Mouse (Mus musculus) intestine, embryonic 14.5 days (tissue): Measurements from ENCODE around the gene Dap. TPM values are rescaled to one million over a fixed set of nuclear protein-coding genes. Genes with fewer than 3 reads are reported as not detected.

Experiments
- ATAC-seq: fragments of 200-750 bp; cut with Nextera tagmentation; replicated peaks from 2 replicates; pipeline ENCODE4 v1.8.0; 2017; ENCODE audit warnings: low read depth, moderate number of reproducible peaks, moderate TSS enrichment, moderate library complexity; ENCODE audit not compliant: low FRiP score, low TSS enrichment
- DNase-seq: peaks from one replicate; pipeline ENCODE4 v3.0.0-alpha.2; 2018; ENCODE audit warnings: low spot score
- H3K27ac ChIP-seq: fragments of 300-500 bp; sonication (generic); 2 replicates; pipeline ENCODE4 v1.5.1; 2014; ENCODE audit warnings: low read depth, mild to moderate bottlenecking, control low read depth
- H3K27me3 ChIP-seq: fragments of 300-500 bp; sonication (generic); replicated peaks from 2 replicates; pipeline ENCODE4 v1.6.1; 2014; ENCODE audit warnings: low read length, control low read depth; ENCODE audit not compliant: control insufficient read depth, insufficient read depth
- H3K36me3 ChIP-seq: fragments of 300-500 bp; sonication (generic); 2 replicates; pipeline ENCODE4 v1.6.1; 2014; ENCODE audit warnings: low read length, control low read depth; ENCODE audit not compliant: control insufficient read depth, insufficient read depth
- H3K4me1 ChIP-seq: fragments of 300-500 bp; sonication (generic); replicated peaks from 2 replicates; pipeline ENCODE4 v1.6.1; 2014; ENCODE audit warnings: low read length, control low read depth, mixed read lengths; ENCODE audit not compliant: control insufficient read depth, insufficient read depth
- H3K4me2 ChIP-seq: fragments of 300-500 bp; sonication (generic); 2 replicates; pipeline ENCODE4 v1.6.1; 2014; ENCODE audit warnings: low read length
- H3K4me3 ChIP-seq: fragments of 300-500 bp; sonication (generic); 2 replicates; pipeline ENCODE4 v1.5.1; 2014; ENCODE audit warnings: low read depth, low read length, control low read depth, mixed read lengths
- H3K9ac ChIP-seq: fragments of 300-500 bp; sonication (generic); 2 replicates; pipeline ENCODE4 v1.6.1; 2014; ENCODE audit warnings: mild to moderate bottlenecking, low read length
- H3K9me3 ChIP-seq: fragments of 300-500 bp; sonication (generic); 2 replicates; pipeline ENCODE4 v1.6.1; 2016; ENCODE audit warnings: low read length, control low read depth; ENCODE audit not compliant: control insufficient read depth
- WGBS: fragments of 180-500 bp; shearing (Covaris S2); extraction: QIAGEN DNeasy Blood & Tissue Kit; methylation state at CpG from one replicate; pipeline ENCODE4 v1.1.7; 2014; 5-methylcytosine and 5-hydroxymethylcytosine counted together
- polyA plus RNA-seq: library from polyadenylated mRNA; unstranded; fragments of >200 nt; fragmentation: Nextera tagmentation; extraction: Ambion mirVana; gene quantifications from 2 replicates; pipeline ENCODE4 v1.2.1, GENCODE M21; 2014

The Dap gene
- polyA plus RNA-seq, 1 experiment from 2014 or later, result 96.5 TPM

DNA sequence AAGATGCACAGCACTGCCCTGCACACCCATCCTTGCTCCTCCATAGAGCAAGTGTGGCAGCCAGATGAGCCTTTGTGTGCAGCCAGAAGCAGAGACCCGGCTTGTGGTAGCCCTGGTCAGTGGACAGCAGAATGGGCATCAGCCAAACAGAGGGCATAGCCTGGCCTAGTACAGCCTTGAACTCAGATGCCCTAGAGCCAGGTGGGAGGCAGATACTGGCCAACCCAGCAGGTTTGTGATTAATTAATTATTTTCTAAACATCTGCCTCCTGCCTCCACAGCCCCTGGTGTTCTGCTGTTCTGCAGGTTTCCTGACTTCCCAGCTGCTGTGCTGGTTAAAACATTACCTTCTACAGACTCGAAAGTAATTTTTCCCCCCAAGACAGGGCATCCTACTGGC lies 55.0 kb downstream of the Dap start:
- H3K4me2 ChIP-seq, result no peak overlapping the region
- H3K27ac ChIP-seq, result no peak overlapping the region
- no peaks in the 10 kb centered on the region for H3K27me3 ChIP-seq
- no peak for ATAC-seq
- H3K9me3 ChIP-seq, result no peaks in the 10 kb centered on the region
- H3K36me3 ChIP-seq, result peaks cover 10% of the 10 kb centered on the region
- H3K4me3 ChIP-seq, result no peak overlapping the region
- DNase-seq, result no peak
- 61% methylated on average over 2 of the region's 2 CpGs for WGBS
- H3K4me1 ChIP-seq, result 0 out of 2 replicates have a peak, but pooled peaks cover 5% of the 10 kb centered on the region
- H3K9ac ChIP-seq, result no peak overlapping the region

DNA sequence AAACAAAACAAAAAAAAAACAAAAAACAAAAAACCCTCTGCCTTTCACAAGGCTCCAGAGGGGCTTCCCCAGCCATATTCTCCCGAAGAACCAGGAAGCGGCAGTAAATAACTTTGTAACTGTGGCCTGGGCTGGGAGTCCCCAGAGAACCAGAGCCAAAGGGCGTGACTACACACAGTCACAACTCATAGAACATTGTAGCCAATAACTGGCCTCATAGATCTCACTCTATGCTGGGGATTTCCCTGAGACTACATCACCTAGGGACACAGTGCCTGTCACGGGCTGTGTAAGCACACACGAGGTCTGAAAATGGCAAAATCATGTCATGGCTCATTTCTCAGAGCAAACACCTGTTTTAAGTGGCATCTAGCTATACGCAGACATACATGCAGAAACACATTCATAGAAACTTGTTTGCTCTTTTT lies 55.5 kb downstream of the Dap start:
- no peak overlapping the region for H3K4me3 ChIP-seq
- no peak for ATAC-seq
- H3K36me3 ChIP-seq, result peaks cover 6% of the 10 kb centered on the region
- no peaks in the 10 kb centered on the region for H3K27me3 ChIP-seq
- DNase-seq, result no peak
- H3K9ac ChIP-seq, result no peak overlapping the region
- H3K4me2 ChIP-seq, result no peak overlapping the region
- 0 out of 2 replicates have a peak, but pooled peaks cover 5% of the 10 kb centered on the region for H3K4me1 ChIP-seq
- WGBS, result 55% methylated on average over 6 of the region's 6 CpGs
- no peaks in the 10 kb centered on the region for H3K9me3 ChIP-seq
- H3K27ac ChIP-seq, result no peak overlapping the region

DNA sequence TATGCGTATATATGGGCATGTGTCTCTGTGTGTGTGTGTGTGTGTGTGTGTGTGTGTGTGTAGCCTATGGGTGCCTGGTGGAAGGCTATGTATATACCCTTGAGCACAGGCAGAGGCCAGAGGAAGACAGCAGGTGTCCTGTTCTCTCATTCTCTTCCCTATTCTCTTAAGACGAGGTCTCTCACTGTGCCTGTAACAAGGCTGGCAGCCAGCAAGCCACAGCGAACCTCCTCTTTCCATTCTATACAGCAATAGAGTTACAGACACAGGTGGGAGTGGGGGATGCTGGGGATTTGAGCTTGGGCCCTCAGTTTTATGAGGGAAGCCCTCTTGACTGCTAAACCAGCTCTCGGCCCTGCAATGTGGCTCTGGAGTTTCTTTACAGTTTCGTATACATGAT lies 55.9 kb downstream of the Dap start:
- 76% methylated on average over 5 of the region's 5 CpGs for WGBS
- H3K36me3 ChIP-seq, result 0 out of 2 replicates have a peak, but pooled peaks cover 1% of the 10 kb centered on the region
- no peaks in the 10 kb centered on the region for H3K9me3 ChIP-seq
- DNase-seq, result no peak
- 0 out of 2 replicates have a peak, but pooled peaks cover 5% of the 10 kb centered on the region for H3K4me1 ChIP-seq
- H3K9ac ChIP-seq, result no peak overlapping the region
- H3K4me2 ChIP-seq, result no peak overlapping the region
- H3K27ac ChIP-seq, result no peak overlapping the region
- H3K27me3 ChIP-seq, result no peaks in the 10 kb centered on the region
- no peak overlapping the region for H3K4me3 ChIP-seq
- no peak for ATAC-seq

DNA sequence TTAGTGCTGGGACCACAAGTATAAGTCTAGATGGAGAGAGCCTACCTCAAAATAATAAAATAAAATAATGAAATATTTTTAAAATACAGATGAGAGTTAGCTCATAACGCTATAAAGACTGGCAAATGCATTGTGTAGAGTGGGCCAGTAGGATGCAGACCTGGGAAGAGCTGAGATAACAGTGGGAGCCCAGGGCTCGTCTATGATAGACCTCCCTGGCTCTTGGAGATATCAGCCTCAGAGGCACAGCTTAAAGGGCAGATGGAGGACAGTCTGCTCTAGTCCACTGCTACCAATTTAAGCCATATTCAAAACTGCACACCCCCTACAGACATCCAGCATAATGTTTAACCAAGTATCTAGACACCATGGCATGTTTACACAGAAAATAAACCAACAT lies 56.6 kb downstream of the Dap start:
- no peak overlapping the region for H3K27ac ChIP-seq
- H3K9me3 ChIP-seq, result no peaks in the 10 kb centered on the region
- no peak overlapping the region for H3K4me3 ChIP-seq
- H3K27me3 ChIP-seq, result no peaks in the 10 kb centered on the region
- DNase-seq (no peak), ATAC-seq (no peak)
- H3K36me3 ChIP-seq, result no peaks in the 10 kb centered on the region
- H3K4me2 ChIP-seq, result no peak overlapping the region
- 0 out of 2 replicates have a peak, but pooled peaks cover 5% of the 10 kb centered on the region for H3K4me1 ChIP-seq
- H3K9ac ChIP-seq, result no peak overlapping the region
- WGBS, result 64% methylated on average over 2 of the region's 2 CpGs

DNA sequence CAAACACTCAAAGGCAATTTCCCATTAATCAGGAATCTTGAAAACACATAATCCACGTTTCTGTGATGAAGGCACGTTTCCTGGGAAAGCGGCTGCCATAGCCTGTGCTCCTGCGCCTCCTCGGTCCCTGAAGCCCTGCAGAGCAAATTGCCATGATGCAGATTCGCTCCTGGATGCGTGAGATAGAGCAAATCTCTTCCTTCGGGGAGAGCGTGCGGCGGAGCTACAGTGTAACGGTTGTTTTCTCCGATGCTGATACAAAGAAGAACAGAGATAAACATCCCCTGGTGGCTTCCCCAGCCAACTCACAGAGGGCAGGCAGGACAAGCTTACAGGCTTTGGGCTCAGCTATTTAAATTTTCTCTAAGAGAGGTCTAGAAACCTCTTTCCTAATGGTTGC lies 57.7 kb downstream of the Dap start:
- Histone ChIP-seq H3K4me1 (0 out of 2 replicates have a peak, but pooled peaks cover 5% of the 10 kb centered on the region), H3K36me3 (no peaks in the 10 kb centered on the region), H3K4me2 (no peak overlapping the region), H3K4me3 (no peak overlapping the region), H3K9me3 (no peaks in the 10 kb centered on the region), H3K27me3 (no peaks in the 10 kb centered on the region), H3K27ac (no peak overlapping the region), H3K9ac (no peak overlapping the region)
- WGBS, result 55% methylated on average over 13 of the region's 13 CpGs
- ATAC-seq (no peak), DNase-seq (no peak)

DNA sequence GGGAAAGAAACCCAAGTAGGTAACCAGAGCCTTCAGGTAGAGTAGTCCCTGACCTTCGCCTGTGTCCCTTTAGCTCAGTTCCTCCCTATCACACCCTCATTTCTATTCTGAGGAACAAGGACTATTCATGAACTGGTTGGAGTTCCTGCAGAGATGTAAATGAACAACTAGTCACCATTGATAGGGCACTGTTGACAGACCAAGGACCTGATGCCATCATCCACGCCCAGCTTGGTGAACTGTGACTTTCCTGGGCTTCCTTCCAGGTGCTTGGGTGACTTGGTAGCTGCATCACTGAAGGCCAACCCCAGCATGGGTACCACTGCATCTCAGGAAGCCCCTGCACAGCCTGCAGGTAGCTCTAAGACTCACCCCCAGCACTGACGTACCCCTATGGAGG lies 58.2 kb downstream of the Dap start:
- no peak for ATAC-seq
- H3K9ac ChIP-seq, result no peak overlapping the region
- 0 out of 2 replicates have a peak, but pooled peaks cover 5% of the 10 kb centered on the region for H3K4me1 ChIP-seq
- WGBS, result 82% methylated on average over 3 of the region's 3 CpGs
- H3K36me3 ChIP-seq, result no peaks in the 10 kb centered on the region
- H3K4me3 ChIP-seq, result no peak overlapping the region
- DNase-seq, result no peak
- no peaks in the 10 kb centered on the region for H3K9me3 ChIP-seq
- no peaks in the 10 kb centered on the region for H3K27me3 ChIP-seq
- H3K4me2 ChIP-seq, result no peak overlapping the region
- H3K27ac ChIP-seq, result no peak overlapping the region

DNA sequence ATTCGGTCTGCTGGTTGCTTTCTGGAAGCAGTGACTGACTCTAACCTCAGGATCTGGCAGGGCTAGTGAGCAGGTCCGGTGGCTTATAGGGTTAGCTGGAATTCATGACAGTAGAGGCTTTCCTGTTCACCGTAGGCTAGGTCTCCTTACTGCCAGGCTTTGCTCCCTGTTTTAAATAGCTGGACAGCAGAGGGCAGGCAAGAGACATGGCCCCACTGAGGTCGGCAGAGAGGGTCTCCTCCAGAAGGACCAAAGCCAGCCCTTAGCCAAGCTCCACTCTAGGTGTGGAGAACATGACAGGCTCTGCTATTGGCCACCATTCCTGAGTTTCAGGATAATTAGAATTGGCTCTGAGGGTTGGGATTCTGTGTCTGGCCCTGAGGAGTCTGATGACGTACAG lies 60.0 kb downstream of the Dap start:
- DNase-seq, result no peak
- H3K27ac ChIP-seq, result no peak overlapping the region
- no peaks in the 10 kb centered on the region for H3K36me3 ChIP-seq
- H3K9ac ChIP-seq, result no peak overlapping the region
- H3K4me3 ChIP-seq, result no peak overlapping the region
- 0 out of 2 replicates have a peak, but pooled peaks cover 5% of the 10 kb centered on the region for H3K4me1 ChIP-seq
- WGBS, result 65% methylated on average over 5 of the region's 5 CpGs
- ATAC-seq, result no peak
- H3K9me3 ChIP-seq, result no peaks in the 10 kb centered on the region
- no peaks in the 10 kb centered on the region for H3K27me3 ChIP-seq
- no peak overlapping the region for H3K4me2 ChIP-seq

DNA sequence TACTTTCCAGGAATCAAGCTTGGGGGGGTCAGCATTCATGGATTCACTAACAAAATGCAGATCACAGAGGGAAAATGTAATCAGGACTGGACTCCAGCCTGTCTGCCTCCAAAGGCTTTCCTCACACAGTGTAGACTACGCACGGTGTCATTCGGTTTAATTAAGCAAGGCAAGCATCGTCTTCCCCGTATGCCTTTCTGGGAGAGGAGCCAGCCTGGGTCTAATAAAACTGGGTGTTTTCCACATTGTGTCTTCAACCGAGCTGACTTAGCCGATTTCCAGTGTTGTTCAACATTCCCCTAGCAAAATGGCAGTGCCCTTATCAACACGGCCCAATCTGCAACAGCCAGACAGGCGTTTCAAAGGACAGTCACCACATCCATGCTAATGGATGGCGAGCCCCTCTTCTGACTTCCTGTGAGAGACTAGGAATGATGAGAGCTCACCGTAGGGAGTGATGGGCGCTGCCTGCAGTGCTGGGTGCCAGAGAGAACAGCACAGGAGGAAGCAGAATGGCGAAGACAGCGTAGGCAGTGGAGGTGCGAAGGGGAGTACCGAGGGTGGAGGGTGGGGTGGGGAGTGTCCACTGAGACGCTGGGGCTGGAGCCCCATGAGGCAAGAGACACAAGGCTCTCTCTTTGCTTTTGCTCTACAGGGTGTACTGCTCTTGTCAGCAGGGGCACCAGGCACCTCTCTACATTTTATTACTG lies 61.0 kb downstream of the Dap start:
- ATAC-seq (no peak), DNase-seq (no peak)
- H3K9ac ChIP-seq, result no peak overlapping the region
- no peak overlapping the region for H3K4me3 ChIP-seq
- no peak overlapping the region for H3K27ac ChIP-seq
- H3K36me3 ChIP-seq, result no peaks in the 10 kb centered on the region
- no peak overlapping the region for H3K4me2 ChIP-seq
- WGBS, result 75% methylated on average over 17 of the region's 17 CpGs
- 0 out of 2 replicates have a peak, but pooled peaks cover 5% of the 10 kb centered on the region for H3K4me1 ChIP-seq
- H3K27me3 ChIP-seq, result no peaks in the 10 kb centered on the region
- no peaks in the 10 kb centered on the region for H3K9me3 ChIP-seq

DNA sequence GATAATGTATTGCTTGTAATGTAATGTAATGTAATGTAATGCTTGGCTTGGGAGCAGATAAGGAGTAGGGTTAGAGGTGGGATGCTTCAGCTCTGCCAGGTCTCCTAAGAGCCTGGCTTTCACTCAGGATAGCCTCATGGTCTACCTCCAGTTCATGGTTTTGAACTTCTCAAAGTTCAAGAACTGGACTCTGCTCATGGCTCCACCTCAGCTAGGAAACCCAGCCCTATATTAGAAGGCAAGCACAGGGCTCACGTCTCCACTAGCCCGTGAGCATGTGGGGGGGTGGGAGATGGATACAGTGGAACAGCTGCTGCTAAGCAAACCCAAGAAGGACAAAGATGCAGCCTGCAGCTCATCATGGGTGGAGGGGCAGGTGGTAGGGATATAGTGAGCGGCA lies 61.6 kb downstream of the Dap start:
- 0 out of 2 replicates have a peak, but pooled peaks cover 4% of the 10 kb centered on the region for H3K4me1 ChIP-seq
- H3K4me3 ChIP-seq, result no peak overlapping the region
- no peak overlapping the region for H3K4me2 ChIP-seq
- no peak for DNase-seq
- ATAC-seq, result no peak
- no peaks in the 10 kb centered on the region for H3K36me3 ChIP-seq
- 88% methylated on average over 3 of the region's 3 CpGs for WGBS
- no peak overlapping the region for H3K27ac ChIP-seq
- no peaks in the 10 kb centered on the region for H3K27me3 ChIP-seq
- H3K9ac ChIP-seq, result no peak overlapping the region
- H3K9me3 ChIP-seq, result no peaks in the 10 kb centered on the region
